Mouse (Mus musculus): ENCODE measurements at regions not wholly inside any gene's neighbourhood (a gene's known extent, or its start where the extent isn't known, plus 50 kb on each side); places are given as distances from the start of the nearest gene placed in this dataset.

- TF ChIP-seq CTCF (conservative IDR thresholded peaks at IDR 0.05; ENCODE audit: low read length): no peak
- TF ChIP-seq NANOG (IDR thresholded peaks at IDR 0.05; ENCODE audit: borderline replicate concordance, low read length): no peak
Observed at GRCm38 (mm10) chr14:61985575-61985974, 306.8 kb upstream of the Rnaseh2b start.
